Mouse (Mus musculus) intestine, postnatal 0 days (tissue): ENCODE measurements around the gene Pip5k1c. TPM values are rescaled to one million over a fixed set of nuclear protein-coding genes. Genes with fewer than 3 reads are reported as not detected.

ENCODE experiments used
- ATAC-seq: fragments of 200-750 bp; cut with Nextera tagmentation; 2 replicates; pipeline ENCODE4 v1.8.0; 2017; ENCODE audit warnings: mild to moderate bottlenecking, moderate TSS enrichment, moderate library complexity
- H3K27ac ChIP-seq: fragments of 300-500 bp; sonication (generic); 2 replicates; pipeline ENCODE4 v1.5.1; 2014; ENCODE audit warnings: mild to moderate bottlenecking, low read depth, low read length, moderate library complexity
- H3K27me3 ChIP-seq: fragments of 300-500 bp; sonication (generic); replicated peaks from 2 replicates; pipeline ENCODE4 v1.6.1; 2014; ENCODE audit warnings: low read length, mixed read lengths; ENCODE audit not compliant: control insufficient read depth, insufficient read depth
- H3K36me3 ChIP-seq: fragments of 300-500 bp; sonication (generic); 2 replicates; pipeline ENCODE4 v1.6.1; 2014; ENCODE audit warnings: mild to moderate bottlenecking, moderate library complexity; ENCODE audit not compliant: control insufficient read depth, insufficient read depth
- H3K4me1 ChIP-seq: fragments of 300-500 bp; sonication (generic); replicated peaks from 2 replicates; pipeline ENCODE4 v1.6.1; 2014; ENCODE audit warnings: antibody characterized with exemption, low read length, mixed read lengths; ENCODE audit not compliant: control insufficient read depth, insufficient read depth
- H3K4me2 ChIP-seq: fragments of 300-500 bp; sonication (generic); replicated peaks from 2 replicates; pipeline ENCODE4 v1.6.1; 2014; ENCODE audit warnings: low read depth, mild to moderate bottlenecking, moderate library complexity
- H3K4me3 ChIP-seq: fragments of 300-500 bp; sonication (generic); 2 replicates; pipeline ENCODE4 v1.5.1; 2014; ENCODE audit warnings: low read depth, low read length
- H3K9ac ChIP-seq: fragments of 300-500 bp; sonication (generic); 2 replicates; pipeline ENCODE4 v1.6.1; 2014; ENCODE audit warnings: mild to moderate bottlenecking, low read depth, low read length
- H3K9me3 ChIP-seq: fragments of 300-500 bp; sonication (generic); 2 replicates; pipeline ENCODE4 v1.6.1; 2016; ENCODE audit warnings: mixed run types; ENCODE audit not compliant: control insufficient read depth
- CTCF ChIP-seq: sonication (generic); IDR thresholded peaks from 2 replicates; pipeline ENCODE4 v1.5.1; 2016; ENCODE audit warnings: low read depth, mild to moderate bottlenecking, control low read depth, antibody characterized with exemption, moderate library complexity
- WGBS: fragments of 180-500 bp; shearing (Covaris S2); extraction: QIAGEN DNeasy Blood & Tissue Kit; methylation state at CpG from one replicate; pipeline ENCODE4 v1.1.7; 2014; 5-methylcytosine and 5-hydroxymethylcytosine counted together
- polyA plus RNA-seq: library from polyadenylated mRNA; unstranded; fragments of >200 nt; fragmentation: Nextera tagmentation; extraction: Ambion mirVana; gene quantifications from 2 replicates; pipeline ENCODE4 v1.2.1, GENCODE M21; 2015

Gene Pip5k1c
- polyA plus RNA-seq, 1 experiment from 2014 or later: 27.2 TPM

DNA sequence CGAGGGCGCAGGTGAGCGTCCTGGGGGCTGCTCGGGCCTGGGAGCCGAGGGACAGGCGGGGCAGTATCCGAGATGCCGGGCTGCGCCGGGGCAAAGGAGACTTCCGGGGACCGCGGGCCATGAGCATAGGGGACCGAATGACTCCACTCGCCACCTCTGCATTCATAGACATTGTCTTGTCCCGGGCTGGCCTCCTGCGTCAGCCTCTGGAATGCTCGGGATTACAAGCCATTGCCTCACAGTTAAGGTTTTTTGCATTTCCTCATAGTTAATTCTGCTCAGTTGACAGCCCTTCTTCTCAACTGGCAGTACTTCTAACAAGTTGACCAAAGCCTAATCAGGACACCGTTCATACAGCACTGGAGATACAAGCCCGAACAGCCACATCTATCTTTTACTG lies 28.7 kb downstream of the Pip5k1c start:
- H3K4me2 ChIP-seq: peak overlapping the region; percentile 72
- no peaks in the 10 kb centered on the region for H3K9me3 ChIP-seq
- H3K27me3 ChIP-seq: no peaks in the 10 kb centered on the region
- peak overlapping the region; percentile 87 for H3K4me3 ChIP-seq
- peaks cover 7% of the 10 kb centered on the region; the same call in 1 of the 2 replicates for H3K4me1 ChIP-seq
- H3K9ac ChIP-seq: peak overlapping the region; percentile 89
- peak overlapping the region; percentile 85 for H3K27ac ChIP-seq
- no peak for TF ChIP-seq CTCF
- no peak for ATAC-seq
- peaks cover 49% of the 10 kb centered on the region for H3K36me3 ChIP-seq
- 2% methylated on average over 20 of the region's 20 CpGs for whole genome bisulfite sequencing

DNA sequence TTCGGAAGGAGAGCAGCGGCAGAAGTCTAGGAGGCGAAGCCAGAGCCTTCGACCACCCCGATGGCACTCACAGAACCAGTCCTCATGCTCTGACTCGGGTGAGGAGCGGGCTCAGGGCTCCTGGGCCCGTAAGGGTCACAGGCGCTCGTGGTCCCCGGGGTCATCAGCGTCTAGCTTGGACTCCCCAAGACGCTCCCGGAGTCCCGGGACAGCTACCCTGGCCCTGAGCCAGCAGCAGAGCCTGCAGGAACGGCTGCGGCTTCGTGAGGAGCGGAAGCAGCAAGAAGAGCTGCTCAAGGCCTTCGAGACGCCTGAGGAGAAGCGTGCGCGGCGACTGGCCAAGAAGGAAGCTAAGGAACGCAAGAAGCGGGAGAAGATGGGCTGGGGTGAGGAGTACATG lies 29.7 kb downstream of the Pip5k1c start:
- H3K36me3 ChIP-seq: peaks cover 56% of the 10 kb centered on the region
- no peak overlapping the region for H3K27ac ChIP-seq
- no peak for TF ChIP-seq CTCF
- H3K4me1 ChIP-seq: peaks cover 6% of the 10 kb centered on the region; the same call in 1 of the 2 replicates
- H3K4me2 ChIP-seq: peak overlapping the region; percentile 72; the same call in 1 of the 2 replicates
- H3K9me3 ChIP-seq: no peaks in the 10 kb centered on the region
- 94% methylated on average over 27 of the region's 27 CpGs for WGBS
- ATAC-seq: no peak
- H3K27me3 ChIP-seq: no peaks in the 10 kb centered on the region
- H3K4me3 ChIP-seq: no peak overlapping the region
- H3K9ac ChIP-seq: no peak overlapping the region

DNA sequence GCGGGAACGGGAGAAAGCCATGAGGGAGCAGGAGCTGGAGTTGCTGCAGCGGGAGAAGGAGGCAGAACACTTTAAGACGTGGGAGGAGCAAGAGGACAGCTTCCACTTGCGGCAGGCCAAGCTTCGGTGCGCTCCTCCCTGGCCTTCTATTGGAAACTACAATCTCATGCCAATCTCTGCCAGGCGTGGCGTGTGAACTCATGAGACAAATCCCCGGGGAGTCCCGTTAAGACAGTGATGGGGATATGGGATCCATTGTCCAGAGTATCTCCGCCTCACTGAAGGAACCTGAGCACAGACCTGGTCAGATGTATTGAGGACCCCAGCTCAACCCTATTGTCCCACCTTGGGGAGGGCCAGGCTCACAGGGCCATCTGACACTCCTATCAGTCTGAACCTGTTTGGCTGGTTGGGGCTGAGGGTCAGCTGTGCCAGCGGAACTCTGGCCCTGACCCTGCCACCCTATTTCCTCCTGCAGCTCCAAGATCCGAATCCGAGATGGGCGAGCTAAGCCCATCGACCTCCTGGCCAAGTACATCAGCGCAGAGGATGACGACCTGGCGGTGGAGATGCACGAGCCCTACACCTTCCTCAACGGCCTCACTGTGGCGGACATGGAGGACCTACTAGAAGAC lies 30.5 kb downstream of the Pip5k1c start:
- TF ChIP-seq CTCF: no peak

DNA sequence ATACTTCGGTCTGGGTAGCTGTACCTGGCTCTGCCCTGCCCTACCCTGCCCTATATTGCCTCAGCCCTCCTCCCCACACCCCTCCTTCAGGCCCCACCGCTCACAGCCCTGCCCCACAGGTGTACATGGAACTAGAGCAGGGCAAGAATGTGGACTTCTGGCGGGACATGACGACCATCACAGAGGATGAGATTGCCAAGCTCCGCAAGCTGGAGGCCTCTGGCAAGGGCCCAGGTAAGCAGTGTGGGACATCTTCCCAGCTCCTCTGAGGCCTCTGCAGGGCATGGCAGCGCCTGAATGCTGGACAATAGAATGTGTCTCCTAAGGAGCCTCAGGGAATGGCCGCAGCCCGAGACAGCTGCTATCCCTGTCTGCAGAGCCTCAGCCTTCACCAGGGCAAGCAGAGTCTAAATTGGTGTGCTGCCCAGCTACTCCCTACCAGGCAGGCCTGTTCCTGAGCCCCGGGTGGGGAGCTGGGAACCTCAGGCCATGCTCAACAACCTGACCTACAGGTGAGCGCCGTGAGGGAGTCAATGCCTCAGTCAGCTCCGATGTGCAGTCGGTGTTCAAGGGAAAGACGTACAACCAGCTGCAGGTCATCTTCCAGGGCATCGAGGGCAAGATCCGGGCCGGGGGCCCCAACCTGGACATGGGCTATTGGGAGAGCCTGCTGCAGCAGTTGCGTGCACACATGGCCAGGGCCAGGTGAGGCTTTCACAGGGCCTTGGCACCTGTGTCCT lies 31.2 kb downstream of the Pip5k1c start:
- Histone ChIP-seq H3K27ac (no peak overlapping the region), H3K4me3 (no peak overlapping the region), H3K4me1 (peaks cover 9% of the 10 kb centered on the region; the same call in 1 of the 2 replicates), H3K27me3 (no peaks in the 10 kb centered on the region), H3K9me3 (no peaks in the 10 kb centered on the region), H3K36me3 (peaks cover 50% of the 10 kb centered on the region), H3K4me2 (no peak overlapping the region), H3K9ac (no peak overlapping the region)
- TF ChIP-seq CTCF: no peak
- ATAC-seq: no peak
- 91% methylated on average over 18 of the region's 18 CpGs for WGBS

More for the DNA sequence above, 30.5 kb downstream of the Pip5k1c start:
- Histone ChIP-seq H3K4me2 (no peak overlapping the region), H3K4me3 (no peak overlapping the region), H3K27ac (no peak overlapping the region; the same call in 1 of the 2 replicates), H3K9ac (no peak overlapping the region), H3K36me3 (peaks cover 51% of the 10 kb centered on the region), H3K9me3 (no peaks in the 10 kb centered on the region), H3K27me3 (no peaks in the 10 kb centered on the region), H3K4me1 (peaks cover 7% of the 10 kb centered on the region; the same call in 1 of the 2 replicates)
- no peak for ATAC-seq
- WGBS: 88% methylated on average over 23 of the region's 23 CpGs

DNA sequence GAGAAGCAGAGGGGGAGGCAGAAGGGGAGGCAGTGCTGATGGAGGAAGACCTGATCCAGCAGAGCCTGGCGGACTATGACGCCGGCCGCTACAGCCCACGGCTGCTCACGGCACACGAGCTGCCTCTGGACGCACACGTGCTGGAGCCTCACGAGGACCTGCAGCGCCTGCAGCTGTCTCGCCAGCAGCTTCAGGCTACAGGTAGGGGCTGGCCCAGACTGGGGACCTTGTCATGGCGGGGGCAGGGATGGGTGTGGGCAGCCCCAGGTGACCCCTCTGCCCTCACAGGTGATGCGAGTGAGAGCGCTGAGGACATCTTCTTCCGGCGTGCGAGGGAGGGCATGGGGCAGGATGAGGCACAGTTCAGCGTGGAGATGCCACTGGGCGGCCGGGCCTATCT lies 32.4 kb downstream of the Pip5k1c start:
- Histone ChIP-seq H3K4me2 (no peak overlapping the region), H3K27me3 (no peaks in the 10 kb centered on the region), H3K27ac (no peak overlapping the region), H3K36me3 (peaks cover 50% of the 10 kb centered on the region), H3K4me3 (no peak overlapping the region), H3K9me3 (no peaks in the 10 kb centered on the region), H3K4me1 (peaks cover 13% of the 10 kb centered on the region; the same call in 1 of the 2 replicates), H3K9ac (no peak overlapping the region)
- TF ChIP-seq CTCF: no peak
- 93% methylated on average over 21 of the region's 21 CpGs for WGBS
- no peak for ATAC-seq

DNA sequence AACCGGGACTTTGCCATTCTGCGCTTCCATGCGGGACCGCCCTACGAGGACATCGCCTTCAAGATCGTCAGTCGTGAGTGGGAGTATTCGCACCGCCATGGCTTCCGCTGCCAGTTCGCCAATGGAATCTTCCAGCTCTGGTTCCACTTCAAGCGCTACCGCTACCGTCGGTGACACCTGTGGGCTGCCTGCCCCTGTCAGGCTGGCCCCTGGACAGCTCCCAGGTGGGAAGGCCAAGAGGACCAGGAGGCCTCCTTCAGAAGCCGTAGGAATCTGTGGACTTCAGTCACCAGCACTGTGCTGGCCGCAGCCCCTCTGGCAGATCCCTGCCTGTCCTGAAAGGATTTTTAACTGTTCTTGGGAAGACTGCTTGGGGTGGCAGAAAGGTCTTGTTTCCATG lies 33.0 kb downstream of the Pip5k1c start:
- Histone ChIP-seq H3K27ac (no peak overlapping the region), H3K27me3 (no peaks in the 10 kb centered on the region), H3K4me2 (no peak overlapping the region), H3K9me3 (no peaks in the 10 kb centered on the region), H3K36me3 (peaks cover 50% of the 10 kb centered on the region), H3K4me1 (peaks cover 17% of the 10 kb centered on the region; the same call in 1 of the 2 replicates), H3K4me3 (no peak overlapping the region), H3K9ac (no peak overlapping the region)
- WGBS: 89% methylated on average over 18 of the region's 18 CpGs
- no peak for TF ChIP-seq CTCF
- ATAC-seq: no peak
